Mouse (Mus musculus) brain, adult 2 months (tissue): ENCODE measurements at regions not wholly inside any gene's neighbourhood (a gene's known extent, or its start where the extent isn't known, plus 50 kb on each side); places are given as distances from the start of the nearest gene placed in this dataset.

Source experiments
- DNase-seq: peaks from one replicate; pipeline ENCODE4 v3.0.0; 2011; ENCODE audit warnings: low read depth, low spot score

- DNase-seq: no peak
Observed at GRCm38 (mm10) chr2:124948812-124949211, 119.1 kb upstream of the Slc24a5 start.

- no peak for DNase-seq
Observed at GRCm38 (mm10) chr2:124952212-124952611, 115.7 kb upstream of the Slc24a5 start.

- DNase-seq: no peak
Observed at GRCm38 (mm10) chr2:124953015-124953414, 114.9 kb upstream of the Slc24a5 start.

DNA sequence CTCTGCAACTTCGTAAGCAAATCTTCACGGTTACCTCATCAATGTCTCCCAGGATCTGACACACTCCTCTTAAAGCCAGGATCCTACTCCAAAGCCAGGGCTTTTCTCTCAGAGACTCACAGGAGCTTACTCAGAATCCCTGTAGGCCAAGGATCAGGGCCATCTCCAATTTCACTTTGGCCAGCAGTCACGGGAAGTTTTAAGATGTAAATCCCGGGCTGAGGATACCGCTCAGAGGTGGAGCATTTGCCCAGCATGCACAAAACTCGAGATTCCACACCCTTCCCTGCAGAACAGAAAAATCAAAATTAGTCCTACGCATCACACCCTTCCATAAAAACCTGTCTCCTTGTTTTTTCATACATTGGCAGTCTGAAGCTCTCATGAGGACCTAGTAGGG is 112.1 kb upstream of the Slc24a5 start:
- no peak for DNase-seq

- DNase-seq: no peak
Observed at GRCm38 (mm10) chr2:124959431-124959830, 108.5 kb upstream of the Slc24a5 start.

GRCm38 (mm10) chr2:124971826-124972749 is 95.8 kb upstream of the Slc24a5 start:
- no peak for DNase-seq

GRCm38 (mm10) chr2:124975106-124975505 is 92.8 kb upstream of the Slc24a5 start:
- peak; percentile 77 for DNase-seq

DNA sequence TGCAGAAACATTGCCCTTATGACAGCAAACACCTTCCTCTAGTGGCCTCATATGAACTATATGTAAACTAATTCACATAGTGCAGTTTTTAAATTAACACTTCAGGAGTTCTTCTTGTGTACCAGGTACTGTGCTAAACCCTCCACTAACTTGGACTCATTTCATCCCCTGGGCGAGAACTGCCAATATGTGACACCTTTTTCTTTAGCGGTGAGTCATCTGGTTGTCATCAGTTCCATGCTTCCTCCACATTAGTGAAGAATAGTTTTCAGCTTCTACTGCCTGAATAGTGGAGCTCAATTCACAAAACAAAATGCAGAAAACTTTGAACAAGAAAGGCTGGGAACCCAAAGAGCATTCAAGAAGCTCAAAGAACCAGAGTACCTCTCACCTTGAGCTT is 76.9 kb upstream of the Slc24a5 start:
- DNase-seq: peak; percentile 55

GRCm38 (mm10) chr2:125015007-125015406 is 52.9 kb upstream of the Slc24a5 start:
- peak; percentile 93 for DNase-seq

DNA sequence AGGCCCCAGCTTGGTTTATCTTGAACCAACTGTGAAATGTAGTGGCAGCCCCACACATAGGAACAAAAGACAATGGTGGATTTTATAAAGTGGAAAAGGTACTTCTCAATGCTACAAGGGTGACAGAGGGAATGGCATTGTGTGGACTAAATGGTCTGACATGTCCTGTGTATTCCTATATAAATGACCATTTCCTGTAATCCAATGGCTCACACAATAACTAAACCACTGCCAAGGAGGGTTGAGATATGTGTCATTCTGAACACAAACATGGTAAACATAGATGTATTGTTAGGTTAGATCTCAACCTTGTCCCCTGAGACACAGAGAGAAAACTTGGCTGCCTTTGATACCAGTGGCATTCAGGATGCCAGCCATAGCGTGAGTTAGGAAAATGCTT is 51.0 kb upstream of the Slc24a5 start:
- no peak for DNase-seq
